Mouse (Mus musculus) mature B cell (primary cell): ENCODE results near the gene Cfap43.

Experiments used
- in situ Hi-C: fragments of 300-500 bp; cut with MboI; formaldehyde crosslinking; loops from 2 replicates; pipeline ENCODE4 v1.14.3; 2019

Cfap43 gene

GRCm38 (mm10) chr19:47919126-47919965 is at the start of gene Cfap43, which contains the start of gene Itprip:
Gene Cfap43 (minus strand): TSS chr19:47919287.
Gene Itprip (minus strand): TSS chr19:47919299.
- in situ Hi-C loops: no loop called here

DNA sequence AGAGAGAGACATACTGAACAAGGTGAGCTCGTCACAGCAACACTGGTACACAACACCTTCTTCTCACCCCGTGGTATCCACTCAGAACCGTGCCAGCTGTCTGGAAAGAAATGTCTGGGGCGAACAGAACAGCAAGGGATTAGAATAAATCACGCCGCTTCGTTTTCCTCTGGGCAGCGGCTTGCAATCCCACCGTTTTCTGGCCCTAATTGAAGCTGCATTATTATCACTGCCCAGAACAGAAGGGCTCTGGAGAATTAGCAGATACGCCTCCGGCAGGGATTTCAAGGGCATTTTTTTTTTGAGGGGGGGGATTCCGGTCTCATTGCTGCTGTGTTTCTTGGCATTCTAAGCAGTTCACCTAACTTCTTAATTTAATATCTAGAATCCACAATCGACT is 39.1 kb upstream of the Cfap43 start:
- in situ Hi-C loops: no loop called here

GRCm38 (mm10) chr19:47953169-47953568 is 34.1 kb upstream of the Cfap43 start:
- in situ Hi-C loops: no loop called here

DNA sequence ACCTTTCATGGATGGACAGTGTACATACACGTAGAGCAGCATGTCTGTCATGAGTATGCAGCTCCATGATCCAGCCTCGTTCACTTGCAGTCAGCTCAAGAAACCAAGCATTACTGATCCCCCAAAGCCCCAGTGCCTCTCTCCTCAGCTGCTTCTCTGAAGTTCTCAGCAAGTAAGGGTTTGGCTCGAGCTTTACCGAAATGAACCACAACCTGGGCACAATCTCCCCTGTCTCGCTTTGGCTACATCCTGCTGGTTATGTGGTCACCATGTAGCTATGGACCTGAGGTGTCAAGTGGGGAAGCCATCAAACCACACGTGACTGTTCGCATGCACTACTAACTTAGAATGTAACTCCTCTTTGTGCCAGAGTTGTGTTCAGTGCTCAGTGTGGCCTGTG is 31.9 kb upstream of the Cfap43 start:
- in situ Hi-C loops: no loop called here

GRCm38 (mm10) chr19:47946821-47947465 is 27.9 kb upstream of the Cfap43 start:
- in situ Hi-C loops: no loop called here

- in situ Hi-C loops: no loop called here
Observed at GRCm38 (mm10) chr19:47939361-47939760, 20.3 kb upstream of the Cfap43 start.

DNA sequence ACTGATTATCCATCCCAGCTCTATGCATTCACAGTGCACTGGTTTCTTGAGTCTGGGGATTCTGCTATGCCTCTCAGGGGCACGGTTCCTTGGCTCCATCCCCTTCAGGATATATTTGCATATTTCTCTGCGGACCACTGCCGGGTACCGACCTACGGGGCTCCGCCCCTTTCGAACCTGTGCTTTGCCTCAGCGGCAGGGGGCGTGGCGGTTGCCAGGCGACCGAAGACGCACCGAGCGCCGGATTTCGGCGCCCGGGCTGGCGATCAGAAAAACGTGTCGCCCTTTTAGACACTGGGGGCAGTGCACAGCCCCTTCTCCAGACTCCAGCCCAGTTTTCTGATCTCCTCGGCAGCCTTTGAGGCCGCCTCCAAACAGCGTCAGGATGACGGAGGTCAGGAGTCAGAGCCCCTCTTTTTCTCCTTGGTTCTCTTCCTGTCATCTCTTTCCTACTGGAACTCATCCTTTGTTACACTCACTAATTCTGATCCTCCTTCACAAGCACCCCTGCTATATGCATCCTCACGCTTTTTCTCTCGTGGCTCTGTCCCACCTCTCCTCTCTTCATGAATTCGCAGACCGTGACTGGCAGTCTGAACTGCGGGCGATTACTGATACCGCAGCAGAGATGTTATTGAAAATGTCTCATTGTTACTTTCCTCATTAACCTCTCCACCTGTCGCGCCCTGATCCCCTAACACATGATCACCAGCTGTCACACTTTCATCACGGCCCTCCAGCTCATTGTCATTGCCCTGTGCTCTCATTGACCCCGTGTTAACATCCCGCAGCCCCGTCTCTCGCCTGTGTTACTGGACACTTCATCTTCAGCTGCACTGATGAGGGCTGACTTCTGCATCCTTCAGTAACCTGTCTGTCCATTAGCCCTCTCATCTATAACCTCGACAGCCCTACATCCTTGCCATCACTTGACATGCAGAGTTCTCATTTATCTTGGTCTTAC is 18.6 kb upstream of the Cfap43 start, which contains the start of gene Cfap58:
TSS of gene Cfap58 (plus strand) at position 233 of the 964 bp plus-strand sequence.
- in situ Hi-C loops: no loop called here

DNA sequence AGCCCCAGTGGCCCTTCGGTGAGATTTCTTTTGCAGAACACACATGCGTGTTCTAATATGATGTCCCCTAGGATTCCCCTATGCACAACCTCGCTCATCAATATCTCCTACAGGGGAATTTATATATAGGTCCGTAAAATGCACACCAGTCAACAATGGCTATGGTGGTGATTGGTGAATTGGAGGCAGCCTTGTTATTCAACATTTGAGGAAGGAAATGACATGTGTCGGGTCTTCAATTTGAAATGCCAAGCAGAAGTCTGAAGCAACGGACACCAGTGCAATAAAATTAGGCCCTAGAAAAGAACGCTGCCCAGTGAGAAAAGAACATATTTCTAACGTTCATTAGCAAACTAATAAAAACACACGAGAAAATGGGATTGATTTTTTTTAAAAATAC is 17.9 kb upstream of the Cfap43 start:
- in situ Hi-C loops: no loop called here

DNA sequence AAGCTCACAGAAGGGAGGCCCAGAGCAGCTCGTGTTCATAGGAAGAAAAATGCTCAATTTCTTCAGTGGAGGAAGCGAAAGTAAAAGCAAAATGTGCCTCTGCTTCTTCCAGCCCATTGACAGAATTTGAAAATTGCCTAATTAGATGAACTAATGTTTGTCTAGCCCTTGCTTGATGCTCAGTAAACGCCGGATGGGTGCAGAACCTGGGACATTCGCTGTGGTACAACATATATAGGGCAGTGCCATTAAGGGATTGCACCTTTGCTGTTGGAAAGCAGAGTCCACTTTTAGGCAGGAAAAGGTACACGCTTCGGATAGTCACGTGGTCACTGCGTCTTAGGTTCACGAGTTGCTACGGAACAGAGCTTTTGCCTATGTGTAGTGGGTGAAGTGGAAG is 17.4 kb upstream of the Cfap43 start:
- in situ Hi-C loops: no loop called here

GRCm38 (mm10) chr19:47935530-47935929 is 16.4 kb upstream of the Cfap43 start:
- in situ Hi-C loops: no loop called here

GRCm38 (mm10) chr19:47934636-47935238 is 15.7 kb upstream of the Cfap43 start:
- in situ Hi-C loops: no loop called here

GRCm38 (mm10) chr19:47934146-47934545 is 15.1 kb upstream of the Cfap43 start:
- in situ Hi-C loops: no loop called here

GRCm38 (mm10) chr19:47931982-47932638 is 13.0 kb upstream of the Cfap43 start:
- in situ Hi-C loops: no loop called here

DNA sequence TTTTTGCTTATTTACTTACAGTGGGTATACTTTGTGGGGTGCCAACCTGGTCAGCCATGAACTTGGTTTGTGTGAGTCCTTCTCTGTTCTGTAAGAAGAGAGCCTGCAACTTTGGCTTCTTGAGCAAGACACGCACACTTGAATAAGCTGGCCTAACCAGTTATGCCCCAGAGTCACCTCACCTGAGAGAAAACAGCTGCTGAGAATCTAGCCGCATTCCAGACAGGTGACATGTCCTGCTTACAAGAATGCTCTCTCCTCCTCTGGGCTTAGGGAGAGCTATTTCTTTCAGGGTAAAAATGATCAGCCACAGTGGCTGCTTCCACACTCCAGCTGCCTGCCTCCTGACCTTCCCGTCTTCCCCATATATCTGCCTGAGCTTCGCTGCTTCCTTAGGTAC is 10.0 kb upstream of the Cfap43 start:
- in situ Hi-C loops: loop anchor here (5.0 kb wide), 1 partner anchor 47 kb away; no protein-coding TSS in a partner anchor

DNA sequence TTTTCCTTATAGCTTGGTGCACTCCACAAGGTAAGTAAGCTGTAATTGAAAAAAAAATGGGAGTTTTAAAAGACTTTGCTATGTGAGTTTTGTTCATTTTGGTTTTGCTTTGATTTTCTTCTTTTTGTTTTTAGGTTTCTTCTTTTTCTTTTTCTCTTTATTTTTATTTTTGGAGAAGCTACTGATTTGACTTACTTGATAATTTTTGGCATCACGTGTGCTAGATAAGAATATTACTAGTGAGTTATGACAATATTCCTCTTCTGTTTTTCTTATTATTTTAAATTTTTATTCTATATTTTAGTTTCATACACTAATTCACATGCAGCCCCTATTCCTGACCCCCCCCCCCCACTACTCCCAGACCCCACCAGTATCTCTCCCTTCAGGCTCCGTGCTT is 7.9 kb upstream of the Cfap43 start:
- in situ Hi-C loops: loop anchor here (5.0 kb wide), 1 partner anchor 45 kb away; no protein-coding TSS in a partner anchor

- in situ Hi-C loops: loop anchor here (5.0 kb wide), 1 partner anchor 44 kb away; no protein-coding TSS in a partner anchor
Observed at GRCm38 (mm10) chr19:47925819-47926218, 6.7 kb upstream of the Cfap43 start.

DNA sequence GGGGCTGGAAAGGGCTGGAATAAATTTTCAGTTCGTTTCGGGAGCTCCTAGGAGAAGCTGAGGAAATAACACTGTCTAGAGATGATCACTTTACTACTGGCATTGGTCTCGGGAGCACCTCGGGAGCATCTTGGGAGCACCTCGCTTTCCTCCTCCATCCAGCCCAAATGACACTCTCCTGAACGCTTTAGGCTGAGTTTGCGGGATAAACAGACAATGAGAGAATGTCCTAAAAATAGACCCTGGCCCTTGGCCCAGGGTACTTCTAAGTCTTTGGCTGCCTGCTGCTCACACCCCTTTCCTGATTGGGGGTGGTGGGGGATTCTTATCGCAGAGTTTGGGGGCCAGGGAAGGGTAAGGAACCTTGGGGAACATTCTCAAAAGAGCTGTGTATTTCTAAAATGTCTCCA is 884 bp upstream of the Cfap43 start:
- in situ Hi-C loops: no loop called here

DNA sequence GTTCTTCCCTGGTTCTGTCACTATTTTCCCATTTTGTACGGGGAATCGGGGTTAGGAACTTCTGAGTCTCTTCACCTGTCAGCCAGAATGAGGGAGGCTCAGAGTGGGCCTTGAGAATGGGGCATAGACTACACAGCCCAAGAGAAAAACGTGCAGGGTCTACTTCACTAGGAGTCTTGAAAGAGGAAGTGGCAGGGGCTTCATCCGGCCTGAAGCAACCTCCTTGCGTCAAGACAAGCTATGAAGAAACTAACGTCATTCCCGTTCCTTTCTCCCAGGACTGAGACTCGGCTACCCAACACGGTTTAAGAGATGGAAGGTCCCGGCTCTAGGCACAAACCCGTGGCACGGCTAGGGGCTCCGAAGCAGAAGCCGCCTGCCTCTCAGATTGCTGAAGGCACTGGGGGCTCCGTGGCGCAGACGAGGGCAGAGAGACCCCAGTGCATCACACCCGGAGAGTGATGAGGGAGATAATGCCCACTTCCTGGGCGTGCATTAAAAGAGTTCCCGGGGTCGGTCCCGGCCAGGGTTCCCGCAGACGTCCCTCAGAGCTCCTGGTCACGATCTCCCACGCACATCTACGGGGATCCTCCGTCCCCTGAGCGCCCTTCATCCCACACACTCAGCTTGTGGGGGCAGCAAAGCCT is 509 bp downstream of the Cfap43 start:
- in situ Hi-C loops: no loop called here

DNA sequence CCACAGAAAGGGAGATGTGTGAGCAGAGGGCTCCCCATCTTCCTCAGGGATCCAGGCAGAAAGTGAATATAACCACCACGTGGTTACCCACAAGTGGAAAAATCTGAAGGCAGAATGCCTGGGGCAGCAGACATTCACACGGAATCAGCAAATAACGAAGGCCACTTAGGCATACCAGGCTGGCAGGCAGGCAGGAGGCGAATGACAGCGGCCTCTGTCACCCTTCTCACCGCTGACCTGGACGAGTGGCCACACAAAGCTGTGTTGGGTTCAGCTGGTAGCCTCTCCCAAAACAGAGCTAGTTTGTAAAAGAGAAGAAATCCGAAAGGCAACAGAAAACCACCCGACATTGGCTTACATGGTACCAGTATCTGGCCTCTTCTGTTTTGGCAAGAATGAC is 1.1 kb downstream of the Cfap43 start:
- in situ Hi-C loops: no loop called here

- in situ Hi-C loops: no loop called here
Observed at GRCm38 (mm10) chr19:47917396-47917795, 1.7 kb downstream of the Cfap43 start.
